Mouse (Mus musculus) CH12.LX (cell line): ENCODE measurements around the gene Cux1. TPM values are rescaled to one million over a fixed set of nuclear protein-coding genes. Genes with fewer than 3 reads are reported as not detected.
A peak's percentile ranks its signal among the peaks of the same experiment; 100 is the strongest.

Experiments used
- DNase-seq: peaks from one replicate; pipeline ENCODE4 v3.0.0-alpha.2; 2013; ENCODE audit errors: extremely low read depth
- H3K27ac ChIP-seq: 2 replicates; pipeline ENCODE4 v1.5.1; 2012; ENCODE audit warnings: low read depth, mild to moderate bottlenecking, control low read depth, moderate library complexity; ENCODE audit not compliant: insufficient read depth
- H3K27me3 ChIP-seq: replicated peaks from 2 replicates; pipeline ENCODE3; 2012; ENCODE audit warnings: inconsistent platforms
- H3K36me3 ChIP-seq, 2 experiments: replicated peaks in 1 of 2; 2 replicates each; pipeline versions ENCODE3 to v1.6.1; 2012; ENCODE audit warnings: inconsistent platforms in 1 of 2, low read length in 1 of 2, mild to moderate bottlenecking in 1 of 2, mixed read lengths in 1 of 2, moderate library complexity in 1 of 2; ENCODE audit not compliant: control insufficient read depth in 1 of 2, insufficient read depth in 1 of 2
- H3K4me1 ChIP-seq, 2 experiments: 2 replicates each; pipeline ENCODE4 v1.6.1; 2012; ENCODE audit warnings: inconsistent platforms in 1 of 2, moderate library complexity in 1 of 2; ENCODE audit not compliant: insufficient read depth in 2 of 2, control insufficient read depth in 1 of 2
- H3K4me2 ChIP-seq: 2 replicates; pipeline ENCODE4 v1.6.1; 2012; ENCODE audit warnings: low read depth, mild to moderate bottlenecking, control low read depth; ENCODE audit not compliant: poor library complexity, insufficient read depth, severe bottlenecking
- H3K4me3 ChIP-seq, 3 experiments: fragments of 150-350 bp in 1 of 3; sonication (generic) in 1 of 3; replicated peaks in 1 of 3; 2 replicates each; pipeline versions ENCODE3 to v1.5.1; 2011 to 2012; ENCODE audit warnings: low read depth in 2 of 3, low read length in 2 of 3, mild to moderate bottlenecking in 2 of 3, moderate library complexity in 2 of 3, control low read depth in 1 of 3, improper control_type of control experiment in 1 of 3, inconsistent platforms in 1 of 3, mixed read lengths in 1 of 3; ENCODE audit not compliant: poor library complexity in 1 of 3
- H3K79me2 ChIP-seq: replicated peaks from 2 replicates; pipeline ENCODE4 v1.6.1; 2012; ENCODE audit warnings: mild to moderate bottlenecking, moderate library complexity; ENCODE audit not compliant: control insufficient read depth, poor library complexity, insufficient read depth, severe bottlenecking; ENCODE audit errors: extremely low read depth
- H3K9ac ChIP-seq: 2 replicates; pipeline ENCODE4 v1.6.1; 2012; ENCODE audit warnings: low read depth, mild to moderate bottlenecking, control low read depth, moderate library complexity; ENCODE audit not compliant: insufficient read depth
- H3K9me3 ChIP-seq: replicated peaks from 2 replicates; pipeline ENCODE3; 2012; ENCODE audit warnings: low read length, inconsistent platforms, mixed read lengths
- BHLHE40 ChIP-seq: IDR thresholded peaks from 2 replicates; pipeline ENCODE4 v1.6.1; 2011; ENCODE audit warnings: mild to moderate bottlenecking, low read depth, low read length, improper control_type of control experiment
- CHD1 ChIP-seq: IDR thresholded peaks from 2 replicates; pipeline ENCODE4 v1.6.1; 2012; ENCODE audit warnings: low read depth, low read length, improper control_type of control experiment, inconsistent platforms
- CHD2 ChIP-seq: IDR thresholded peaks from 2 replicates; pipeline ENCODE4 v1.6.1; 2011; ENCODE audit warnings: low read length, improper control_type of control experiment
- CTCF ChIP-seq, 2 experiments: IDR thresholded peaks in 1 of 2; conservative IDR thresholded peaks in 1 of 2; 2 replicates each; pipeline ENCODE4 v1.5.1; 2011 to 2012; ENCODE audit warnings: low read depth in 2 of 2, low read length in 2 of 2, improper control_type of control experiment in 1 of 2, inconsistent platforms in 1 of 2, mild to moderate bottlenecking in 1 of 2, moderate library complexity in 1 of 2
- ELF1 ChIP-seq: IDR thresholded peaks from 2 replicates; pipeline ENCODE4 v1.6.1; 2014; ENCODE audit warnings: low read depth, mild to moderate bottlenecking, inconsistent platforms, low read length, improper control_type of control experiment
- EP300 ChIP-seq: IDR thresholded peaks from 2 replicates; pipeline ENCODE4 v1.6.1; 2011; ENCODE audit warnings: low read length, improper control_type of control experiment
- GABPA ChIP-seq: IDR thresholded peaks from 2 replicates; pipeline ENCODE4 v1.6.1; 2012; ENCODE audit warnings: low read depth, low read length, improper control_type of control experiment, inconsistent platforms; ENCODE audit not compliant: insufficient replicate concordance
- HCFC1 ChIP-seq: IDR thresholded peaks from 2 replicates; pipeline ENCODE4 v1.6.1; 2012; ENCODE audit warnings: low read depth, mild to moderate bottlenecking, inconsistent platforms, low read length, improper control_type of control experiment
- IRF4 ChIP-seq: IDR thresholded peaks from 2 replicates; pipeline ENCODE4 v1.6.1; 2014; ENCODE audit warnings: low read depth, mild to moderate bottlenecking, inconsistent platforms, low read length, improper control_type of control experiment
- JUN ChIP-seq: IDR thresholded peaks from 2 replicates; pipeline ENCODE4 v1.6.1; 2011; ENCODE audit warnings: low read depth, mild to moderate bottlenecking, low read length, improper control_type of control experiment, moderate library complexity; ENCODE audit not compliant: insufficient read depth
- KAT2A ChIP-seq: IDR thresholded peaks from 2 replicates; pipeline ENCODE4 v1.6.1; 2012; ENCODE audit warnings: low read length, improper control_type of control experiment, inconsistent platforms; ENCODE audit not compliant: insufficient replicate concordance
- MAFK ChIP-seq: IDR thresholded peaks from 2 replicates; pipeline ENCODE4 v1.6.1; 2011; ENCODE audit warnings: low read length, improper control_type of control experiment; ENCODE audit not compliant: insufficient replicate concordance
- MAX ChIP-seq: IDR thresholded peaks from 2 replicates; pipeline ENCODE4 v1.6.1; 2011; ENCODE audit warnings: low read length, improper control_type of control experiment
- MEF2A ChIP-seq: IDR thresholded peaks from 2 replicates; pipeline ENCODE4 v1.6.1; 2014; ENCODE audit warnings: low read depth, mild to moderate bottlenecking, inconsistent platforms, low read length, improper control_type of control experiment, borderline replicate concordance
- MXI1 ChIP-seq: IDR thresholded peaks from 2 replicates; pipeline ENCODE4 v1.6.1; 2011; ENCODE audit warnings: mild to moderate bottlenecking, low read depth, low read length, improper control_type of control experiment
- MYC ChIP-seq: IDR thresholded peaks from 2 replicates; pipeline ENCODE4 v1.6.1; 2011; ENCODE audit warnings: low read depth, mild to moderate bottlenecking, improper control_type of control experiment, low read length
- POLR2AphosphoS2 ChIP-seq: IDR thresholded peaks from 2 replicates; pipeline ENCODE4 v1.6.1; 2011; ENCODE audit warnings: low read depth, low read length, improper control_type of control experiment
- RCOR1 ChIP-seq: conservative IDR thresholded peaks from 2 replicates; pipeline ENCODE4 v1.6.1; 2012; ENCODE audit warnings: low read depth, mild to moderate bottlenecking, inconsistent platforms, low read length, improper control_type of control experiment
- SMC3 ChIP-seq: IDR thresholded peaks from 2 replicates; pipeline ENCODE4 v1.6.1; 2011; ENCODE audit warnings: low read depth, low read length, improper control_type of control experiment
- TBP ChIP-seq: conservative IDR thresholded peaks from 2 replicates; pipeline ENCODE4 v1.6.1; 2011; ENCODE audit warnings: low read depth, low read length, improper control_type of control experiment
- TCF12 ChIP-seq: IDR thresholded peaks from 2 replicates; pipeline ENCODE4 v1.6.1; 2014; ENCODE audit warnings: low read depth, mild to moderate bottlenecking, inconsistent platforms, low read length, improper control_type of control experiment
- UBTF ChIP-seq: IDR thresholded peaks from 2 replicates; pipeline ENCODE4 v1.6.1; 2012; ENCODE audit warnings: low read depth, mild to moderate bottlenecking, inconsistent platforms, low read length, improper control_type of control experiment, moderate library complexity
- USF2 ChIP-seq: conservative IDR thresholded peaks from 2 replicates; pipeline ENCODE4 v1.6.1; 2011; ENCODE audit warnings: low read depth, low read length, improper control_type of control experiment
- ZC3H11A ChIP-seq: IDR thresholded peaks from 2 replicates; pipeline ENCODE4 v1.6.1; 2012; ENCODE audit warnings: low read depth, mild to moderate bottlenecking, inconsistent platforms, low read length, improper control_type of control experiment
- ZKSCAN1 ChIP-seq: IDR thresholded peaks from 2 replicates; pipeline ENCODE4 v1.6.1; 2012; ENCODE audit warnings: low read depth, inconsistent platforms, low read length, improper control_type of control experiment, borderline replicate concordance
- ZMIZ1 ChIP-seq: IDR thresholded peaks from 2 replicates; pipeline ENCODE4 v1.6.1; 2012; ENCODE audit warnings: low read depth, mild to moderate bottlenecking, inconsistent platforms, low read length, improper control_type of control experiment
- dilution Hi-C: fragments of 300-500 bp; cut with MboI; formaldehyde crosslinking; loops from 2 replicates; pipeline ENCODE4 v1.14.3; 2020; ENCODE audit warnings: low sequenced_read_pairs; ENCODE audit not compliant: extremely low pct_unique_long_range_greater_than_20kb, extremely low pct_ligation_motif_present
- in situ Hi-C: fragments of 300-500 bp; cut with MboI; formaldehyde crosslinking; loops from 3 replicates; pipeline ENCODE4 v1.14.3; 2019; ENCODE audit warnings: low sequenced_read_pairs, low pct_ligation_motif_present, low pct_unique_long_range_greater_than_20kb, mixed read lengths
- polyA plus RNA-seq: library from polyadenylated mRNA; unstranded; fragments of >175 nt; gene quantifications from 2 replicates; pipeline ENCODE4 v1.2.1, GENCODE M21; 2012; ENCODE audit warnings: low read depth; ENCODE audit not compliant: insufficient read length
- total RNA-seq, 2 experiments: library from RNA; depleted of rRNA; stranded (reverse); fragments of 300-350 nt in 1 of 2; fragments of >200 nt in 1 of 2; gene quantifications; 2 replicates each; pipeline ENCODE4 v1.2.3; 2012 to 2014

Gene Cux1
- total and polyA plus RNA-seq, 3 experiments, result 12.4 to 21.9 (median 19.6) TPM

- Histone ChIP-seq H3K36me3 (no peaks in the 10 kb centered on the region), H3K27me3 (peaks cover 5% of the 10 kb centered on the region), H3K4me2 (no peak overlapping the region), H3K27ac (no peak overlapping the region), H3K79me2 (no peaks in the 10 kb centered on the region), H3K9me3 (peaks cover 7% of the 10 kb centered on the region), H3K4me1 (peaks cover 0 to 21% of the 10 kb centered on the region in 2 experiments; a peak in 2 of 4 replicates), H3K4me3 (no peak overlapping the region), H3K9ac (no peak overlapping the region)
- dilution Hi-C loops, result no loop called here
- in situ Hi-C loops, result no loop called here
- TF ChIP-seq UBTF (no peak), ZMIZ1 (no peak), BHLHE40 (no peak), RCOR1 (no peak), JUN (no peak), ZC3H11A (no peak), TBP (no peak), ELF1 (no peak), USF2 (no peak), TCF12 (no peak), HCFC1 (no peak), CHD2 (no peak), EP300 (no peak), CHD1 (no peak)
- no peak for DNase-seq
Observed at GRCm38 (mm10) chr5:136581625-136582024, 14.3 kb upstream of the Cux1 start.

- peaks cover 3% of the 10 kb centered on the region for H3K27me3 ChIP-seq
- no peak for DNase-seq
- no peak overlapping the region for H3K4me3 ChIP-seq
- no peak overlapping the region for H3K9ac ChIP-seq
- no peak overlapping the region for H3K4me2 ChIP-seq
- no peaks in the 10 kb centered on the region for H3K36me3 ChIP-seq
- no peak overlapping the region for H3K27ac ChIP-seq
- peaks cover 0 to 21% of the 10 kb centered on the region in 2 experiments; a peak in 2 of 4 replicates for H3K4me1 ChIP-seq
- dilution Hi-C loops (no loop called here), in situ Hi-C loops (no loop called here)
- TF ChIP-seq UBTF (no peak), CTCF (conservative IDR thresholded peaks at IDR 0.05 in 1 of 2, IDR thresholded peaks at IDR 0.05 in 1 of 2; ENCODE audit: low read depth in 2 of 2, low read length in 2 of 2) (peak in 1 of 2 experiments; percentile 36; a peak in 2 of 4 replicates)
- no peaks in the 10 kb centered on the region for H3K79me2 ChIP-seq
- peaks cover 7% of the 10 kb centered on the region for H3K9me3 ChIP-seq
Observed at GRCm38 (mm10) chr5:136581166-136581565, 13.9 kb upstream of the Cux1 start.

DNA sequence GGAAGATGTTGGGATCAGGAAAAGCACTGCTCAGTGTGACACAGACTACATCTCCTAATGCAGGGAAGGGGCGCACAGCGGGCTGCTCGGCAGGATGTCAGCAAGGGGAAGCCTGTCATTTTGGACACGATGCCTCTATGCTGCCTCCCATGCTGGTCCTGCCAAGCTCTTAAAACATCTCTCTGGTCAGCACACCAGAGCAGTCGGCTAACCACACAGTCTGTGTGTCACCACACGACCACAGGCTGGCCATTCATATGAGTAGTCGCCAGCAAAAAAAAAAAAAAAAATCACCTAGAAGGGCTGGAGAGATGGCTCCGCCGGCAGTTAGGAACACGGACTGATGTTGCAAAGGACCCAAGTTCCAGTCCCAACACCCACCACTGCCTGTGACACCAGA is 10.9 kb upstream of the Cux1 start:
- H3K36me3 ChIP-seq, result no peaks in the 10 kb centered on the region
- peaks cover 2% of the 10 kb centered on the region for H3K9me3 ChIP-seq
- H3K9ac ChIP-seq, result no peak overlapping the region
- H3K27ac ChIP-seq, result no peak overlapping the region
- H3K4me2 ChIP-seq, result no peak overlapping the region
- no peak overlapping the region for H3K4me3 ChIP-seq
- H3K27me3 ChIP-seq, result peaks cover 8% of the 10 kb centered on the region
- dilution Hi-C loops, result no loop called here
- DNase-seq, result no peak
- no peaks in the 10 kb centered on the region for H3K79me2 ChIP-seq
- in situ Hi-C loops, result no loop called here
- no peaks in the 10 kb centered on the region for H3K4me1 ChIP-seq
- TF ChIP-seq CHD1, result no peak
- no peak for TF ChIP-seq MEF2A
- TF ChIP-seq MAFK, result no peak
- no peak for TF ChIP-seq MYC
- TF ChIP-seq SMC3, result no peak
- TF ChIP-seq USF2, result no peak
- no peak for TF ChIP-seq JUN
- TF ChIP-seq ELF1, result no peak
- TF ChIP-seq POLR2AphosphoS2, result no peak
- TF ChIP-seq MAX, result no peak
- TF ChIP-seq GABPA, result no peak
- TF ChIP-seq KAT2A, result no peak
- TF ChIP-seq MXI1, result no peak
- no peak for TF ChIP-seq ZC3H11A
- no peak for TF ChIP-seq ZKSCAN1
- TF ChIP-seq HCFC1, result no peak
- no peak for TF ChIP-seq IRF4
